Mouse (Mus musculus) splenic B cell, adult 2 months (primary cell): ENCODE results near the gene Rtn4ip1.
"Not testable (repeated sequence)": the region's sequence is repeated elsewhere in the genome, so short reads cannot be mapped to it uniquely, and the experiment has no call there.

Source experiments
- DNase-seq: peaks from one replicate; pipeline ENCODE4 v3.0.0-alpha.2; 2011; ENCODE audit warnings: low read depth, low spot score
- H3K27me3 ChIP-seq: 2 replicates; pipeline ENCODE4 v1.6.1; 2012; ENCODE audit warnings: mild to moderate bottlenecking, low read length, moderate library complexity, mixed read lengths; ENCODE audit not compliant: control insufficient read depth, poor library complexity, insufficient read depth, severe bottlenecking
- H3K36me3 ChIP-seq: 2 replicates; pipeline ENCODE4 v1.6.1; 2012; ENCODE audit warnings: mild to moderate bottlenecking, low read length, moderate library complexity, mixed read lengths; ENCODE audit not compliant: control insufficient read depth, poor library complexity, insufficient read depth, severe bottlenecking

The Rtn4ip1 gene

DNA sequence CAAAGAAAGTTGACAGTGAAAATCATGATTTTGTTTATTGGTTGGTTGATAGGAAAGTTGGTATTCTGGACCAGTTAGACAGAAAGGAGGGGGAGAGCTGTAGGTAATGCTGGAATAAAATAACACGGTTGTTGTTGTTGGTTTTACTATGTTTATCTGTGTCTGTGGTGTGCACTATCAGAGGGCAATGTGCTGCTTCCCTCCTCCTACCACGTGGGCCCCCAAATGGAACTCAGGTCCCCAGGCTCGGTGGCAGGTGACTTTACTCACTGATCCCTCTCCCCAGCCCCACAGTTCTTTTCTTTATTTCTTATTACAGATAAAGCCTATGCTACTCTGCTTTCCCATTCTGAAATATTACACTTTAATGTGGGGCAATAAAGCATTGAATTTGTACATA, 10.6 kb downstream of the Rtn4ip1 start:
- Histone ChIP-seq H3K36me3 (peaks cover 7% of the 10 kb centered on the region), H3K27me3 (no peaks in the 10 kb centered on the region)
- DNase-seq: no peak

DNA sequence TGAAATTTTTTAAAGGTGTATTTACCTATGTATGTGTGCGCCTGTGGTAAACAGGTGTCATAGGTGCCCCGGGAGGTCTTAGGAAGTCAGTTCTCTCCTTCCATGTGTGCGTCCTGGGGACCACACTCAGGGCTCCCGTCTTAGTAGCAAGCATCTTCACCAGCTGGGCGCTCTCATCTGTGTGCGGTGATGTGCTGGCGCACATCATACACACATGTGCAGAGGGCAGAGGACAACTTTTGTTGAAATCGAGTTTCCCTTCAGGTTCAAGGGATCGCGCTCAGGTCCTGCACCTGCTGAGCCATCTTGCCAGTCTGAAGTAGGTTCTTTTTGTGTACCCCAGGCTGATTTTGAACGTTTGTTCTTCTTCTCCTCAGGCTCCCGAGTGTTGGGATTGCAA, 14.6 kb downstream of the Rtn4ip1 start:
- no peaks in the 10 kb centered on the region for H3K27me3 ChIP-seq
- no peak for DNase-seq
- peaks cover 5% of the 10 kb centered on the region; the same call in 1 of the 2 replicates for H3K36me3 ChIP-seq

DNA sequence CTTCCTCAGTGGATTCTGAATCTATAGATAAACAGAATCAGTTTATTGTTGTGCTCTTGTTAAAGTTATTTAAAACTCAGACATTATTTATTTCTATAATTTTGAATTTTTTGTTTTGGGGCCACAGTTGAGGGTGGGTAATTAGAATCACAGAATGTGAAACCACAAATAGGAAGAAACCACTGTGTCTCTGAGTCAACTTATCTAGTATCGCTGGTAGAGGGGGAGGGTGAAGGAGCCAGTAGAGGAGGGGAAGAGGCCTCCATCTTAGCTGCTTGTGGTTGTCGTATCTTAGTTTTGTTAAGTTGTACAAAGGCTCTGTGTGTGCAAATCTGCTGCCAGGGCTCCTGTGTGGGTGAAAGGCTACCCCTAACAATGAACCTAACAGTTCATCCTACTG, 15.1 kb downstream of the Rtn4ip1 start:
- peaks cover 5% of the 10 kb centered on the region; the same call in 1 of the 2 replicates for H3K36me3 ChIP-seq
- no peak for DNase-seq
- no peaks in the 10 kb centered on the region for H3K27me3 ChIP-seq

DNA sequence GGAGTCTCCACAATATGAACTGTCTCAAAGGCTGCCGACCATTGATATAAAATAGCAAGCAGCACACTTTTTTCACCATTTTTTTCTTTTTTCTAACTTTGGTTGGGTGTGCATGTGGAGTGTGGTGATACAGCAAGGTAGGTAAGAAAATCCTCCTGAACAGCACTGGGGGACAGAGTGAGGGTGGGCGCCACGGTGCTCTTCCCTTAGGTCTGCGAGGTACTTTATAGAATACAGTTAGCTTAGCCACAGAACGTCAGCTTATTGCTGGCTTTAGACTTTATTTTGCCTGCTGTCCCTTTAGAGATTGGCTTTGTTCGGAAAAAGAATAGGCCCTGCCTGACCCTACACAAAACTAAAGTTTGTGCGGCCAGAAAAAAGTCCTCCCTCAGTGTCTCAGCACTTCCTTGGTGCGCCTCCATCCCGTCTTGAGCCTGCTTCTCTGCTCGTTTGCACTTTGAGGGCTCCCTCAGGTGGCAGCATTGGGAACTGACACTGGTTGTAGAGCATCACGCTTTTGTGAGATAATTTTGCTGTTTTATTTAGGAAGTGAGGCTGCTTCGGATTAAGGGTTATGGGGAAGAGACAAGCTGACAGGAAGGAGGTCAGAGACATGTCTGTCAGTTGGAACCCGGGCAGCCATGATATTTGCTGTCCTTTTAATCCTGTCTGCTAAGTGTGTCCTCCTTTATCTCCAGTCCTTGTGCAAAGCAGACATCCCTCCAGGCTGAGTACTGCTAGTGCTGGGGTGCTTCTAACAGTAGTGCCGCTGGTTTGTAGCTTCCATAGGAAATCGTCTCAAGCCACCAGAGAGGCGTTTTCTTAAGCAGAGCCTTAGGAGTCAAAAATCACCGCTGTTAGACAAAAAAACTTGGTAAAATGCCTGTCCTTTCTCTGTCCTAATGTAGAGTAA, 17.3 kb downstream of the Rtn4ip1 start:
- DNase-seq: peak; percentile 91
- no peaks in the 10 kb centered on the region for H3K27me3 ChIP-seq
- H3K36me3 ChIP-seq: peaks cover 5% of the 10 kb centered on the region; the same call in 1 of the 2 replicates

DNA sequence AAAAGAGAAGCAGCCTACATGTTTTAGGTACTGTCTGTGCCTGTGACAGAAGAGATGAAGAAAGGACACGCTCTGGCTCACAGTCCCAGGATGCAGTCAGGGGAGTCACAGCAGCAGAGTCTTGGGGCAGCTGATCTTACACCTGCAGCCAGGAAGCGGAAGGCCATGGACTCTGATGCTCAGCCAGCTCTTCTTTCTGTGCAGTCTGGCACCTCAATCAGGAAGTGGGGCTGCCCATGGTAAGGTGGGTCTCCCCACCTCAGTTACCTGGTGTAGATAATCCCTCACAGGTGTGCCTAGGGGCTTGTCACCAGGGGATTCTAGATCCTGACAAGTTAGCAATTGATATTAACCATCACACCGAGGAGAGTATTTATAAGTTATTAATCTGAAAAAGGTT, 21.5 kb downstream of the Rtn4ip1 start:
- Histone ChIP-seq H3K36me3 (peaks cover 4% of the 10 kb centered on the region; the same call in 1 of the 2 replicates), H3K27me3 (no peaks in the 10 kb centered on the region)
- no peak for DNase-seq

DNA sequence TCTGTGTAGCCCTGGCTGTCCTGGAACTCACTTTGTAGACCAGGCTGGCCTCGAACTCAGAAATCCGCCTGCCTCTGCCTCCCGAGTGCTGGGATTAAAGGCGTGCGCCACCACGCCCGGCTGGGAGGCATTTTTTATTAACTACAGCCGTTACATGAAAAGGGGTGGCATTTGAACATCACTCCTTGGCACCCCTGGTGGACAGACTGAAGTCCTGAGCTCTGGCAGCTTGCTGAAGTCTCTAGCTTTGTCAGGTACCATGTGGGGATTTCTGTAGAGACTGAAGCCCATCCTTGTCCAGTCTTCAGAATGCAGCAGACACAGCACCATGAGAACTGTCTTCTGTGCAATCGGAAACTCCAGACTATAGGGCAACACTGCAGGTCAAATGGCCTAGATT, 24.2 kb downstream of the Rtn4ip1 start:
- peak; percentile 23 for DNase-seq
- H3K27me3 ChIP-seq, H3K36me3 ChIP-seq: not testable (repeated sequence)

DNA sequence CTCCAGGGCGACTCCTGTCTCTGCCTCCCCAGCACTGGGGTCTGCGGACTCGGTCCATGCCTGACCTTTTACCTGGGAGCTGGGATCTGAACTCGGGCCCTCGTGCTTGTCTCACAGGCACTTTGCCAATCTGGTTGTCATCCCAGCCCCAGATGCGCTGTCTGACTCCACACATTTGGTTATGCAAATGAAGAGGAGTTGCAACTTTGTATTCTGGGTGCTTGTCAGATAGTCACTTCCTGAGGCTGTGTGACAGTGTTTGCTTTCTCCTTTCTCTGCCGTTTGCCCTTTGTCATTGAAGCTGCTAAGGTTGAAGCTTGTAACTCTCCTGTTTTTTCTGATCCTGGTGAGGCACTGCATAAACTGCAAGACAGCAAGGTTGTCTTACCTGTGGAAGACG, 26.1 kb downstream of the Rtn4ip1 start:
- Histone ChIP-seq H3K36me3 (peaks cover 4% of the 10 kb centered on the region), H3K27me3 (no peaks in the 10 kb centered on the region)
- peak; percentile 34 for DNase-seq

DNA sequence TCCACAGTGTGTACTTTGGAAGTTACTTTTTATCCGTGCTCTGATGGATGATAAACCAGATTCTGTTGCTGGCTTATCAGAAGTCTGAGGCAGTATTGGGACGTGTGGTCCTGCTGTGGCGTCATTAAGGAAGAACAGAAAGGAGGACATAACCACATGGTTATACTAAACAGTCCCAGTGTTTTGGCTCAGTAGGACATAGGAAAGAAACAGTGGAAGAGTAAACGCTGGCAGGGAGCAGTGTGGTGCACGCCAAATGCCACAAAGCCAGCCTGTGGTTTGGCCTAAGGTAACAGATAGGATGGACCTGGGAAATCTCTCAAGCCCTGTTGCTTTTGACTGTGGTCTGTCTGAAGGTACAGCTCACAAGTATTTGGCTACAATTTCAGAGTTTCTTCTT, 27.0 kb downstream of the Rtn4ip1 start:
- no peak for DNase-seq
- Histone ChIP-seq H3K27me3 (no peaks in the 10 kb centered on the region), H3K36me3 (peaks cover 4% of the 10 kb centered on the region)

DNA sequence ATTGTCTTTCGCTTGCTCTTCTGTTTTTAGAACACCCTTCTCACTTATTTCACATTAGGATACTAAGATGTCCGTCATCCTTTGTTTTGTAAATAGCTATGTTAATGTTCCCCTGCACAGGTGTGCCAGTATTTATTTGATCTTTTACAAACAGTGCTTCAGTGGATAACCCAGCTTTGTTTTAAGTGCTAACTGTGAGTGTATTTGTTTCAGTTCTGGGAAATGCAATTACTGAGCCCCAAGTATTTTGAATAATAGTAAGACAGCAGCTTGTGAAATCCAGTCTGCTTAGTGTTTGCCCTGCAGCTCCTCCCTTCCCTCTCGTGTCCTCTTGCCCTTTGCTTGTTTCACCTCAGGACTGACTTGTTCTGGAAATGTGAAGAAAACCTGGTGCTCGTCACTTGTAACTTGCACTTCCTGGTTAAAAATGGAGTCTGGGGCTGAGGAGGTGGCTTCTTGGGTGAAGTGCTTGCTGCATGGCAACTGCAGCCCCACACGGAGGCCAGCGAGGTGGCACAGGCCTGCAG, 37.6 kb downstream of the Rtn4ip1 start:
- peaks cover 2% of the 10 kb centered on the region; the same call in 1 of the 2 replicates for H3K36me3 ChIP-seq
- DNase-seq: no peak
- no peaks in the 10 kb centered on the region for H3K27me3 ChIP-seq

DNA sequence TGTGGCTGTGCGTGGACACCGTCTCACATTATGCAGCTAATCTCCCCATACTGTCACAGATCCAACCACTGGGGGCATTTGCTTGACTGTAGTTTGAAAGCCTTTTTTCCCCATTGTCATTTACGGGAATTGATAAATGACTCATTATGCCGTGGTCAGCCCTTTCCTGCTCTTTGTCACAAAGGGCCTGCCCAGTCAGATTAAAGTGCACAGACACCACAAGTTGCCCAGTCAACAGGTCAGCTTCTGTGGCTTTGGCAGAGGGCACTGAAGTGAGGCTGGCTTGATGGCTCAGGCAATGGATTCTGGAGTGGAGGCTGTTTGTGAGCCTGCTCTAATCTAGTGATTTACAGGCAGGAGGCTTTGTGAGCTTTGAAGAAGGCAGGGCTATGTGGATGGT, 42.1 kb downstream of the Rtn4ip1 start:
- H3K36me3 ChIP-seq: no peaks in the 10 kb centered on the region; the same call in 1 of the 2 replicates
- no peaks in the 10 kb centered on the region for H3K27me3 ChIP-seq
- no peak for DNase-seq

DNA sequence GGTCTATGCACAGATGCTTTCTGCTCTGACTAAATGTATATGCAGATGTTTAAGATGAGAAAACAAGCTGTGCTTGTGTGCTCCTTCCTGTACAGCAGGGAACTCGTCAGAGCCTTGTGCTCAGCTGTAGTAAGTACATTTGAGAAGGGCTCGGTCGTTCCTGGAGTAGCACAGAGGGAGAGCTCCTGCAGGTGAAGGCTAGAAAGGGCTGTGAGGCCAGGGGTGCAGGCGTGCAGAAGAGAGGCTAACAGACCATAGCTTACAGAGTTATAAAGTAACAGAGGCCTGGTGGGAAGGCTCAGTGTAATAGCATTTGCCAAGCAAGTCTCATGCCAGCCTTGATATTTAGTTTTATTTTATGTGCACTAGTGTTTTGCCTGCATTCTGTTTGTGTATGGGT, 43.8 kb downstream of the Rtn4ip1 start:
- no peak for DNase-seq
- H3K36me3 ChIP-seq: peaks cover 1% of the 10 kb centered on the region
- no peaks in the 10 kb centered on the region for H3K27me3 ChIP-seq

DNA sequence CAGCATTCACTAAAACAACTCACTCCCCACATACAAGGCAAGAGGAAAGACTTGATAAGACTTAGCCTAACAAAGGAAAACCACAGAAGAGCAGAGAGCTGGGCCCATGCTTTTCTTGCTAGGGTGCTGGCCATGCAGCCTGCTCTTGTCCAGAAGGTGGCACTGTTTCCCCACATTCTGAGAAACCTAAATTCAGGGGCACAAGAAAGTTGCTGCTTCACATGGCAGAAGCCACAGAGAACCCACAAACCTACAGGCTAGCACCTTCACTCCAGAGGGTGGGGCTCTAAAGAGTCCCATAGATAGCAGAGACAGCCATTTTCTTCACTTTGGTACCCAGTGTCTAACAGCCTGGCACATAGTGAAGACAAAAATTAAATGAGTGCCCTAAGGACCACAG, 52.3 kb downstream of the Rtn4ip1 start:
- peak; percentile 87 for DNase-seq
- Histone ChIP-seq H3K36me3 (peaks cover 7% of the 10 kb centered on the region), H3K27me3 (no peaks in the 10 kb centered on the region)

DNA sequence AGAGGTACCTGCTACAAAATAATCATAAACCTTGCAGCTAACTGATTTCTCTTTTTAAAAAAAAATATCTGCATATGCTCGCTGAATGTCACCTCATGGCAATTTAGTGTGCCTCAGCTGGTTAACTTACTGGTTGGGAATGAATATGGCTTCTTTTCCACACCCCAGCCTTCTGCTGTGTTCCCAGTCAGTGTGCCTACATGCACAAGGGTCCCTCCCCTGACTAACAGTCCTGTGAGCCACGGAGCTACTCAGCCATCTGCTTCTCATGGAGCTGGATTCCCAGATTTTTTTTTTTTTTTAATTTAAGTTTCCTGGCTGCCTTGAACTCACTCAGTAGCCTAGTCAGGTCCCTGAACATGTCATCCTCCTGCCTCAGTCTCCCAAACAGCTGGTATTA, 63.3 kb downstream of the Rtn4ip1 start:
- Histone ChIP-seq H3K27me3 (no peaks in the 10 kb centered on the region), H3K36me3 (peaks cover 17% of the 10 kb centered on the region)
- DNase-seq: no peak

DNA sequence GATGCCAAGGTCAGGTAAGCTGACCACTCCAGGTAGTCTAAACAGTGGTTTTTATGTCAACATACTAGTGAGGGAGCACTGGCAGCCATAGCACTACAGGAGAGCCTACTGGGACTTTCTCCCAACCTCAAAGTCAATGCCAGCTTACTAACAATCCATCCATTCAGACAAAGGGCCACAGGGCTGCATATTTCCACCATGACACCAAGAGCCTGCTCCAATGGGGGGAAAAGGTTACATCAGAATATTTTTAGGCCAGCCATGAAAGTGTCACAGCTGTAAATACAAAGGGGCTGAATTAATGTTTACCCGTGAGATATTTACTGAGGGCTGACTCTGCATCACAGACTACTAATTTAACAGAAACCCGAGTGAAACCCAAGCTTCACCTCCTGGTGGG, 71.6 kb downstream of the Rtn4ip1 start:
- H3K36me3 ChIP-seq: peaks cover 9% of the 10 kb centered on the region
- DNase-seq: no peak

DNA sequence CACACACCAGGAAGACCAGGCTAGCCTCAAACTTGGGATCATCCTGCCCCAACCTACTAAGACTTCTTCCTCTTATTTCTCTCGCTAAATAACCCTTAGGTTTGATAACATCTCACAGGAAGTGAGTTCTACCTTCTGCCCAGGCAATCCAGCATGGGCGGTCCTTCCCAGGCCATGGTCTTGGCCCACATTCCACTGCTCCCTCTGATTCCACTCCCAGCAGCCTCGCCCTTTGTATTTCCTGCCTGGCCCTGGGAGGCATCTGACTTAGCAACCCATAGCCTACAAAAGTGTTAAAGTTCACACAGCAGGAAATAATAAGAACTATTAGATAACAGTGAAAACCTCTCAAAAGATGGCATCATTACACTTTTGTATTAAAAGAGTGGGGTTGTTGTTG, 75.7 kb downstream of the Rtn4ip1 start:
- Histone ChIP-seq H3K27me3 (0 out of 2 replicates have a peak, but pooled peaks cover 2% of the 10 kb centered on the region), H3K36me3 (peaks cover 7% of the 10 kb centered on the region)
- DNase-seq: no peak

More for the DNA sequence above, 71.6 kb downstream of the Rtn4ip1 start:
- no peaks in the 10 kb centered on the region for H3K27me3 ChIP-seq
